Mouse (Mus musculus) intestine, embryonic 15.5 days (tissue): Measurements from ENCODE around the gene Pgm3. TPM values are rescaled to one million over a fixed set of nuclear protein-coding genes. Genes with fewer than 3 reads are reported as not detected.
"Not testable (repeated sequence)": the region's sequence is repeated elsewhere in the genome, so short reads cannot be mapped to it uniquely, and the experiment has no call there.

Source experiments
- ATAC-seq: fragments of 200-750 bp; cut with Nextera tagmentation; 2 replicates; pipeline ENCODE4 v1.8.0; 2017; ENCODE audit warnings: moderate TSS enrichment, moderate library complexity
- H3K27ac ChIP-seq: fragments of 300-500 bp; sonication (generic); 2 replicates; pipeline ENCODE4 v1.5.1; 2015; ENCODE audit warnings: mild to moderate bottlenecking, inconsistent platforms
- H3K27me3 ChIP-seq: fragments of 300-500 bp; sonication (generic); replicated peaks from 2 replicates; pipeline ENCODE4 v1.6.1; 2015; ENCODE audit warnings: inconsistent platforms
- H3K36me3 ChIP-seq: fragments of 300-500 bp; sonication (generic); 2 replicates; pipeline ENCODE4 v1.6.1; 2015; ENCODE audit warnings: inconsistent platforms
- H3K4me1 ChIP-seq: fragments of 300-500 bp; sonication (generic); replicated peaks from 2 replicates; pipeline ENCODE4 v1.6.1; 2015; ENCODE audit warnings: inconsistent platforms
- H3K4me2 ChIP-seq: fragments of 300-500 bp; sonication (generic); replicated peaks from 2 replicates; pipeline ENCODE4 v1.6.1; 2015; ENCODE audit warnings: mild to moderate bottlenecking, inconsistent platforms
- H3K4me3 ChIP-seq: fragments of 300-500 bp; sonication (generic); replicated peaks from 2 replicates; pipeline ENCODE4 v1.5.1; 2015; ENCODE audit warnings: inconsistent platforms
- H3K9ac ChIP-seq: fragments of 300-500 bp; sonication (generic); 2 replicates; pipeline ENCODE4 v1.6.1; 2015; ENCODE audit warnings: inconsistent platforms
- H3K9me3 ChIP-seq: fragments of 300-500 bp; sonication (generic); 2 replicates; pipeline ENCODE4 v1.6.1; 2016; ENCODE audit warnings: inconsistent platforms
- WGBS: fragments of 180-500 bp; shearing (Covaris S2); methylation state at CpG from one replicate; pipeline ENCODE4 v1.1.7; 2015; 5-methylcytosine and 5-hydroxymethylcytosine counted together
- polyA plus RNA-seq: library from polyadenylated mRNA; unstranded; fragments of >200 nt; fragmentation: Nextera tagmentation; extraction: Ambion mirVana; gene quantifications from 2 replicates; pipeline ENCODE4 v1.2.1, GENCODE M21; 2015

Gene Pgm3
- 40.6 and 42.4 TPM in 2 replicates for polyA plus RNA-seq

DNA sequence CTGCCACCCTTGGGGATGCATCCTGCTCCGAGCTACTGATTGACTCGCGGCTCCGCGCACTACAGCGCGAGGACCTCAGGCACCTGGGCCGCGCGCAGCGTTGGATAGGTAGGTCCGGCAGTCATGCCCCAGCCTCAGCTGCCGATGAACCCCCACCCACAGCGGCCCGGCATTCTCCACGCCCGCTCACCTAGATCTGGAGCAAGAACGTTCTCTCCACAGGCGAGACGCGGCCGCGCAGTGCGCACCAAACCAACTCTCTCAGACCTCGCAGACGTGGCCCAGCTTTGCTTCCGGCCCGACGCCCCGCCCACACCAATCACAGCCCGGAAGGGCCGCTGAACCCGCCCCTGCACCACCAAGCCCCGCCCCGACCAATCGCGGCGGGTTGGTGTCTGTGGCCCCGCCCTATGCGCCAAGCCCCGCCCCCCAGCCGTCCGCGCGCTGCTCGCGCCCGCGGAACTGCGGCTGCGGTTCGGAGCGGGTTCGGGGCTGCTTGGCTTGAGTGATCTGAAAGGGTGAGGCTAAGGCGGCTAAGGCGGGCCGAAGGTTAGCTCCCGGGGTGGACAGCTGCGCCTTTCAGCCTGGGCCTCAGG lies at the start of gene Pgm3, which contains the start of gene Rwdd2a:
TSS of gene Pgm3 (minus strand) at position 303 of the 596 bp plus-strand sequence.
TSS of gene Rwdd2a (plus strand) at position 452 of the 596 bp plus-strand sequence.
- under 1% methylated on average over 59 of the region's 59 CpGs for WGBS
- Histone ChIP-seq H3K9me3 (no peaks in the 10 kb centered on the region), H3K4me3 (peak within 1 kb of the TSS; percentile 87), H3K36me3 (peaks cover 3% of the 10 kb centered on the region; the same call in 1 of the 2 replicates), H3K4me1 (peaks cover 6% of the 10 kb centered on the region), H3K9ac (peak within 1 kb of the TSS; percentile 85), H3K27me3 (no peaks in the 10 kb centered on the region), H3K4me2 (peak within 1 kb of the TSS; percentile 99), H3K27ac (peak within 1 kb of the TSS; percentile 91)
- peak; percentile 97 for ATAC-seq

DNA sequence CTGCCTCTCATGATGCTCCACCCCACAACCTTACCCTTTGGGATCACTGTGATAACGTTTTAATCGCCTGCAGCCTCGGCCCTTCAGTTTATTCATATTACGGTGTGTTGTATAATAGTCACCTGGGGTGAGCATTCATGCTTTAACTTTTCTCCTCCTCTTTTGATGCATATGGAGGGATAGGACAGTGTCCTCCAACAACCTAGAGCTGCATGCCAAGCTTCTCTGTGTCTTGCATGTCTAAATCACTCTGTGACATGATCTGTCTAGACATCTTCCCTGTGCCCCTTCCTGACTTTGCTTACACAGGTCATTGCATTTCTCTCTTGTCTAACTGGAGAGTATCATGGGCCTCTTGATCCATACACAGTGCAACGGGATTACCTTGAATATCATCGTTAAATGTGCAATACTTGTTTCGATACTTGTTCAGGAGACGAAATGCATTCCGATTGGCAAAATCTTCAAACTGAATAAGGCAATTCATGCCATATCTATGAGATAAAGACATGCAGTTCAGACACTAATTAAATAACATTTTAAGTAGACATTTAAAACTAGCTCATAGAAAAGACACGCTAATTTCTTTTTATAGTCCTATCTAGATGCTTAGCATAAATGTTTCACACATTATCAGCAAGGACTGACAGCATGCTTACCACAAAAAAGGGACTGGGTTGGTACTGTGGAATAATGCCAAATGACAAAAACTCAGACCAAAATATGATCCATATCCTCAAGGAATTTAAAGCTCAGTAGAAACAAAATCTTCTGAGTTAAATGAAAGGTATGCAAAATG lies 47.9 kb upstream of the Pgm3 start:
- Histone ChIP-seq H3K27ac (no peak overlapping the region), H3K4me2 (no peak overlapping the region), H3K4me1 (no peaks in the 10 kb centered on the region; the same call in 1 of the 2 replicates), H3K9ac (no peak overlapping the region), H3K4me3 (no peak overlapping the region), H3K36me3 (no peaks in the 10 kb centered on the region), H3K9me3 (no peaks in the 10 kb centered on the region), H3K27me3 (no peaks in the 10 kb centered on the region)
- ATAC-seq: no peak
- 80% methylated on average over 10 of the region's 10 CpGs for WGBS

DNA sequence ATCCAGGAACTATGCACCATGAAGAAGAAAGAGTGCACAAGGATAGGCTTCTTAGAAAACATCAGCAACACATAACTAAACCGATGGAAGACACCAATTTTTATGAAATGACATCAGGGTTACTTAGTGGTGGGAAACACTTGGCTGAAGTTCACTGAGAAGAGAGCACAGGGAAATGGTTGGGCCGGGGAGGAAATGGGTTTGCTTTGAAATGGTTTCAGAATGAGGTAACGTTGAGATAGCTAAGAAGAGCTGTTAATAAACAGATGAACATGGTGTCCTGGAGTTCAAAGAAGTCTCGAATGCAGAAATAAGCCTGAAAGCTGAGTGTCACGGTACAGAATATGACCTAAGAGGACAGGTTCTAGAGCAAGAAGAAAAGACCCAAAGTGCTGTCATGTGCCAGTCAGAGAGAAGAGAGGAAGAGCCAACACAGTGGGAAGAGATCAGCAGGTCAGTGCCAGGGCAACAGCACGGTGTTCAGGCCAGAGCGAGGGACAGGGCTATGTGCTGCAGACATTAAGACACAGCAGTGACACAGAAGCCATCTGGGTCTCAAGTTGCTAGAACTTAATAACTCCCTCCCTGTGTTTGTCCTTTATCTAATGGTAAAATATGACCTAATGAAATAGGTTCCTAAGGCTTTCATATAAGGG lies 46.3 kb upstream of the Pgm3 start:
- H3K9me3 ChIP-seq: no peaks in the 10 kb centered on the region

DNA sequence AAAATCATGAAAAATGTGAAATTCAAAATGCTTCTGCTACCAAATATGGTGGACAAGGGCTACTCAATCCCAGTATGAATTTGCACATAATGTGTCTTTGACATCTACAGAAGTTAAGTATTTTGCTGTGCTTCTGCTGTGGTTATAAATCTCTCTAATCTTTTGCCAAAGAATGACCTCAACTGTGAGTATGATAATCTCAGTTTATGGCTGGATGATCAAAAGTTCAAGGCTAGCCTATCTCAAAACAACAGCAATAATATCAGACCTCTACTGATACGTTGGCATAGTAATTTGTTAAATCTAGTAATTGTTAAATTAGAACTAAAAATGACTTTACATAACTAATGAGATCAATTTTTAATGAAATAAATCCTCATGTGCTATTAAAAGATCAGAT lies 44.1 kb upstream of the Pgm3 start:
- H3K4me1 ChIP-seq: no peaks in the 10 kb centered on the region; the same call in 1 of the 2 replicates
- H3K4me3 ChIP-seq: no peak overlapping the region
- H3K27me3 ChIP-seq: no peaks in the 10 kb centered on the region
- H3K4me2 ChIP-seq: no peak overlapping the region
- no peaks in the 10 kb centered on the region for H3K36me3 ChIP-seq
- ATAC-seq: peak; percentile 41; the same call in 1 of the 2 replicates
- H3K9ac ChIP-seq: no peak overlapping the region
- no peaks in the 10 kb centered on the region for H3K9me3 ChIP-seq
- WGBS: 74% methylated on average over 1 of the region's 1 CpGs
- no peak overlapping the region for H3K27ac ChIP-seq

More for the DNA sequence above, 46.3 kb upstream of the Pgm3 start:
- Histone ChIP-seq H3K36me3 (no peaks in the 10 kb centered on the region), H3K9ac (no peak overlapping the region), H3K27me3 (no peaks in the 10 kb centered on the region), H3K4me2 (no peak overlapping the region), H3K27ac (no peak overlapping the region), H3K4me3 (no peak overlapping the region), H3K4me1 (no peaks in the 10 kb centered on the region; the same call in 1 of the 2 replicates)
- 66% methylated on average over 7 of the region's 7 CpGs for WGBS
- ATAC-seq: no peak

DNA sequence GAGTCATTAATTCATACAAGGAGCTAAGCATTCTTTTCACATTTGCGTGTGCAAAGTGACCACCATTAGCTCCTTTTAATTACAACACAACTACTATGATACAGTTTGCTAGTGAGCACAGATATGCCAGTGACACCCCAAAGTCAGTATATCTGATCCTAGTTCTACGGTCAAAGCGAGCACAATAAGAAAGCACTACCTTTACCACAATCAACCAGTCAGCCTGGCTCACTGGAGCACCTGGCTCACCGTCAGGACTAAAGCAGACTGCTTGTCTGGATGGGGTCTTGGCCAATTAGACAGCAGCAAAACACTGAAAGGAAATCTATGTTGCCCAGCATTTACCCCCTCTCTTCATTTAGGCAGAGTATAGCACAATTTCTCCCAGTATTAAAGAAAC lies 40.4 kb upstream of the Pgm3 start:
- Histone ChIP-seq H3K9ac (no peak overlapping the region), H3K9me3 (no peaks in the 10 kb centered on the region), H3K4me2 (no peak overlapping the region), H3K27me3 (no peaks in the 10 kb centered on the region), H3K27ac (no peak overlapping the region), H3K4me3 (no peak overlapping the region), H3K36me3 (no peaks in the 10 kb centered on the region), H3K4me1 (no peaks in the 10 kb centered on the region; the same call in 1 of the 2 replicates)
- 91% methylated on average over 4 of the region's 4 CpGs for WGBS
- no peak for ATAC-seq

DNA sequence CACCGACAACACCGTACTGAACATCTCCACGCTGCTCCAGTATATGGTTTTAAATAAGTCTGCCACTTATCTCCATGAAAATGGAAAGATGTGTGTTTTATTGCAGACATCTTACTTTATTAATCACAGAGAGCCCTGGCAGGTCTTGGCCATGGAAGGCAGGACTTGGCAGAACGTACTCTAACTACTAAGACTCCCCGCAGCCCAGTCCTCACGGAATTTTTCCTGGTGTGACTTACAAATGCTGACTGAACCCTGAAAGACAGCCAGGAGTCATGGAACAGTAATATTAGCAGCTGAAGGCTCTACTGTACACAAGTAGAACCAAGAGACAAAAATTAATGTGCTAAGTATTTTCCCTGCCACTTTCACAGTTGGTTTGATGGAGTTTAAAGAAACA lies 34.1 kb upstream of the Pgm3 start:
- no peak overlapping the region for H3K9ac ChIP-seq
- ATAC-seq: no peak
- H3K4me2 ChIP-seq: no peak overlapping the region
- no peaks in the 10 kb centered on the region for H3K36me3 ChIP-seq
- WGBS: 74% methylated on average over 6 of the region's 6 CpGs
- no peaks in the 10 kb centered on the region for H3K27me3 ChIP-seq
- H3K9me3 ChIP-seq: no peaks in the 10 kb centered on the region
- no peak overlapping the region for H3K4me3 ChIP-seq
- no peak overlapping the region for H3K27ac ChIP-seq
- H3K4me1 ChIP-seq: no peaks in the 10 kb centered on the region

DNA sequence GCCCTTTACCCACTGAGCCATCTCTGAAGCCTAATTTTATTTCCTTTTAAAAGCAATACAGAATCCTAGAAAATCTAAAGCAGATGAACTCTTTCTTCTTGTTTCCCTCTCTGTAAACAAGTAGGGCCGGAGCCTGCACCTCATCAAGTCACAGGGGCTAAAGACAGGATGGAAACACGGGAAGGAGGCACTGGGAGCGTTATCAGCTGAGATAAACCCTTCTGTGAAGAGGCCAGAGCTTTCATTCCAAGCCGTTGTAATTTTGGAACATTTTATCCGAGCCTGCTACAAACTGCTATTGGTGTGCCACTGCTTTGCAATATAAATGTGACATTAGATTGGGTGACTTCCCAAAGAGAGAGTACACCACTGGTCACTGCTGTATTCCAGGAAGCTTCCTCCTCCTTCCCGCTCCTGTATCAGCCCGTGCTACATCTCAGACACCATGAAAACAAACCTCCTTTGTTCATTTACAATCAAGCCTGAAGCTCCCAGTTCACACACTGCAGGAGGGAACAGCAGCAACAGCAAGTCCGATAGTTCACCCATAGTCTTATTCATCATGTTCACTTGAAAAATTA lies 28.2 kb upstream of the Pgm3 start:
- 27% methylated on average over 8 of the region's 8 CpGs for WGBS
- Histone ChIP-seq H3K36me3 (no peaks in the 10 kb centered on the region), H3K9ac (no peak overlapping the region), H3K4me1 (no peaks in the 10 kb centered on the region), H3K27ac (no peak overlapping the region), H3K9me3 (no peaks in the 10 kb centered on the region), H3K4me2 (no peak overlapping the region), H3K4me3 (no peak overlapping the region), H3K27me3 (no peaks in the 10 kb centered on the region)
- peak; percentile 74 for ATAC-seq

DNA sequence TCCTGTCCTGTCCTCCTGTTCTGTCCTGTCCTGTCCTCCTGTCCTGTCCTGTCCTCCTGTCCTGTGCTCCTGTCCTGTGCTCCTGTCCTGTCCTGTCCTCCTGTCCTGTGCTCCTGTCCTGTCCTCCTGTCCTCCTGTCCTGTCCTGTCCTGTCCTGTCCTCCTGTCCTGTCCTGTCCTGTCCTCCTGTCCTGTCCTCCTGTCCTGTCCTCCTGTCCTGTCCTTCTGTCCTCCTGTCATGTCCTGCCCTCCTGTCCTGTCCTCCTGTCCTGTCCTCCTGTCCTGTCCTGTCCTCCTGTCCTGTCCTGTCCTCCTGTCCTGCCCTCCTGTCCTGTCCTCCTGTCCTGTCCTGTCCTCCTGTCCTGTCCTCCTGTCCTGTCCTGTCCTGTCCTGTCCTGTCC lies 25.3 kb upstream of the Pgm3 start:
- not testable (repeated sequence) for ATAC-seq

DNA sequence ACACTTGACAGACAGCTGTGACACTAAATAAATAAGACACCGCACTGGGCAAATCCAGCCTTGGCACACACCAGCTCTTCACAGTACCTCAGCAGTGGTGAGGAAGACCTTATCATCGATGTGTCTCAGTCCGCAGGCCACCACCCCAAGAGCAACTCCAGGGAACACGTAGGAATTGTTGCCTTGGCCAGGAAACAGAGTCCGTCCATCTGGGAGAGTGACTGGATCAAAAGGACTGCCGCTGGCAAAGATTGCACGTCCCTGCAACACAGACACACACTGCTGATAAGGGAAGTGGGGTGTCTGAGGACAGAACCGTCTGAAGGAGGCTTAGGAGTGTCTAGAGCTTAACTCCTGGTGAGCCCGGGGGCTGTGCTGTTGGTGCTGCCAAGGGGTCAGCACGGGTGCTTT lies 22.7 kb upstream of the Pgm3 start:
- 47% methylated on average over 10 of the region's 10 CpGs for WGBS
- not testable (repeated sequence) for H3K27me3 ChIP-seq
- ATAC-seq: peak; percentile 63

More for the DNA sequence above, 25.3 kb upstream of the Pgm3 start:
- H3K9ac ChIP-seq, H3K36me3 ChIP-seq, H3K4me3 ChIP-seq, H3K27me3 ChIP-seq, H3K4me1 ChIP-seq, H3K9me3 ChIP-seq, H3K4me2 ChIP-seq, H3K27ac ChIP-seq: not testable (repeated sequence)

DNA sequence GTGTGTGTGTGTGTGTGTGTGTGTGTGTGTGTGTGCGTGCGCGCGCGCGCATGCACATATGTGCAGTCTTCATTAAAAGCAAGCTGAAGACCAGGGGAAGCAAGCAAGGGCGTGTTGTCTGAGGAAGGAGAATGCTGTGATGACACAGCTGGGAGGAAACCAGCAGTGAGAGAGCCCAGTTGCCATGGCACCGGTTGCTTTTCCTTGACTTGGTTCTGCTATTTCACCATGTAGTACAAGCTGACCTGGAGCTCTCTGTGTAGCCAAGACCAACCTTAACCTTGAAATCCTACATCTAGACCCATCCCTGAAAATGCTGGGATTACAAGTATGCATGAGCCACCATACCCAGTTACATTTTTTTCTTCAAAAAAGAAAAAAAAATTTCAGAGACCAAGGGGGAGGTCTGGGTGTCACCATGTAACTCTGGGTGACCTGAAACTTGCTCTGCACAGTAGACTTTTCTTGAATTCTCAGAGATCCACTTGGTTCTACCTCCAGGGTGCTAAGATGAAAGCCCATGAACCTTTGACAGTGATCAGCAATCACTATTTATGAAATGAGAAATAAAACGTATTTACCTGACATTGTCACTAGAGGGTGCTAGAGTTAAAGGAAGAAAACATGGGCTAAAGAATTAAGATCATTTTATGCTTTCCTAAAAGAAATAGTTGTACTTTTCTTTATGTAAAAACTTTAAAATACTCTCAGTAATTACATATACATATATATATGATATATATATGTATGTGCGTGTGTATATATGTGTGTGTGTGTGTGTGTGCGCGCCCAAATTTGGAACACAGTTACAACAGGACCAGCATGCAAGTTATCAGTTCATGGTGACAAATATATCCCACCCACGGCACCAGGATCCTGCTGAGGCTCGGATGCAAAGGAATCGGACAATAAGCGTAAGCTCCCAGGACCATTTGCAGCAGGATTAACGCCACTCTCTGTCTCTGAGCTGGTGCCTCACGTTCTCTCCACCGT lies 21.3 kb upstream of the Pgm3 start:
- H3K27ac ChIP-seq: no peak overlapping the region
- ATAC-seq: no peak
- H3K27me3 ChIP-seq: no peaks in the 10 kb centered on the region
- no peak overlapping the region for H3K9ac ChIP-seq
- H3K4me2 ChIP-seq: no peak overlapping the region
- H3K9me3 ChIP-seq: no peaks in the 10 kb centered on the region
- no peak overlapping the region for H3K4me3 ChIP-seq
- 78% methylated on average over 19 of the region's 19 CpGs for whole genome bisulfite sequencing
- H3K4me1 ChIP-seq: no peaks in the 10 kb centered on the region
- H3K36me3 ChIP-seq: no peaks in the 10 kb centered on the region

More for the DNA sequence above, 22.7 kb upstream of the Pgm3 start:
- H3K4me3 ChIP-seq, H3K9me3 ChIP-seq, H3K9ac ChIP-seq, H3K27ac ChIP-seq, H3K4me1 ChIP-seq, H3K36me3 ChIP-seq, H3K4me2 ChIP-seq: not testable (repeated sequence)

DNA sequence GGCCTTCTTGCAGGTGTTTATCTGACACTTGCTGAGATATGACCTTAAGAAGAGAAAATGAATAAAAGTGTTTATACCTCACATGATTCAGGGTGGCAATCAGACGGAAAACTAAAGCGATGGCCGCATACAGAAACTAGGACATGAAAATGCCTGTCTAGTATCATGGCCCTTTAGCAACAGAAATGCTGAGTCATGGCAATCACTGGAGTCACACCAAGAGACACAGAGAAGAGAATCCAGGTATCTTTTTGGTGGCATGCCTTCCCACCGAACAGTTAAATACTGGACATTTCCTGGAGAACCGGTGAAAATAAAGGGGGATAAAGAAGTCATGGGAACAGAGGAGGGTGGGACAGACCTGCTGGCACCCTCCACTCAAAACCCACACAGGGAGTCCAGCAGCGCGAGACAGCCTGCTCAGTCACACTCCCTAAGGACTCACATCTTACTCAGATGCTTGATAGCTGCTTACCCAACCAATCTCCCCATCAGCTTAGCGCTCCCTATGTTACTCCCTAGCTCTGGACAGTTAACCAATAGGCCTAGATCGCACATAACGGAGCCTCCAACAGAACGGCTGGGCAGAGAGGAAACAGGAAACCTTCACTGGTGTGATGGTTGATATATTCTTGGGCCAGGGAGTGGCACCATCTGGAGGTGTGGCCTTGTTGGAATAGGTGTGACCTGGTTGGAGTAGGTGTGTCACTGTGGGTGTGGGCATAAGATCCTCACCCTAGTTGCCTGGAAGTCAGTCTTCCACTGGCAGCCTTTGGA lies 15.6 kb upstream of the Pgm3 start:
- Histone ChIP-seq H3K36me3 (no peaks in the 10 kb centered on the region), H3K4me3 (no peak overlapping the region), H3K4me2 (no peak overlapping the region), H3K9me3 (no peaks in the 10 kb centered on the region), H3K4me1 (no peaks in the 10 kb centered on the region), H3K27ac (no peak overlapping the region), H3K27me3 (no peaks in the 10 kb centered on the region), H3K9ac (no peak overlapping the region)
- 89% methylated on average over 11 of the region's 11 CpGs for WGBS
- ATAC-seq: no peak
